Mouse (Mus musculus): ENCODE measurements around the gene March9. TPM values are rescaled to one million over a fixed set of nuclear protein-coding genes. Genes with fewer than 3 reads are reported as not detected.
A peak's percentile ranks its signal among the peaks of the same experiment; 100 is the strongest.

March9 gene
- polyA plus RNA-seq, 1 experiment, result 13.1 TPM

GRCm38 (mm10) chr10:127043187-127043586, 16.8 kb downstream of the March9 start:
- WGBS, result 41% methylated on average over 6 of the region's 6 CpGs
- Histone ChIP-seq H3K27me3 (replicated peaks; ENCODE audit: control insufficient read depth, insufficient read depth, low read length) (no peaks in the 10 kb centered on the region), H3K36me3 (ENCODE audit: control insufficient read depth, insufficient read depth, low read length) (no peaks in the 10 kb centered on the region), H3K4me3 (ENCODE audit: insufficient read depth, low read depth, low read length) (no peak overlapping the region), H3K4me1 (ENCODE audit: control insufficient read depth, insufficient read depth, low read length) (peaks cover 10% of the 10 kb centered on the region; the same call in 1 of the 2 replicates), H3K27ac (ENCODE audit: insufficient read depth, low read depth, low read length) (peak overlapping the region; percentile 77)
- peak; percentile 95 for DNase-seq
- no peak for TF ChIP-seq POLR2A (IDR thresholded peaks at IDR 0.05; ENCODE audit: low read depth, low read length)
- TF ChIP-seq CTCF (conservative IDR thresholded peaks at IDR 0.05; ENCODE audit: insufficient read depth, insufficient read length, low read depth, low read length), result no peak

- TF ChIP-seq POLR2A (IDR thresholded peaks at IDR 0.05; ENCODE audit: low read depth, low read length), result no peak
- no peak for TF ChIP-seq CTCF (conservative IDR thresholded peaks at IDR 0.05; ENCODE audit: insufficient read depth, insufficient read length, low read depth, low read length)
- 11% methylated on average over 5 of the region's 5 CpGs for WGBS
- Histone ChIP-seq H3K4me1 (ENCODE audit: control insufficient read depth, insufficient read depth, low read length) (peaks cover 10% of the 10 kb centered on the region; the same call in 1 of the 2 replicates), H3K27me3 (replicated peaks; ENCODE audit: control insufficient read depth, insufficient read depth, low read length) (no peaks in the 10 kb centered on the region), H3K27ac (ENCODE audit: insufficient read depth, low read depth, low read length) (peak overlapping the region; percentile 77), H3K36me3 (ENCODE audit: control insufficient read depth, insufficient read depth, low read length) (no peaks in the 10 kb centered on the region), H3K4me3 (ENCODE audit: insufficient read depth, low read depth, low read length) (peak overlapping the region; percentile 92)
- DNase-seq, result no peak
Measured at GRCm38 (mm10) chr10:127042468-127043115, 17.4 kb downstream of the March9 start.

GRCm38 (mm10) chr10:127041774-127042338, 18.1 kb downstream of the March9 start:
- no peak for TF ChIP-seq CTCF (conservative IDR thresholded peaks at IDR 0.05; ENCODE audit: insufficient read depth, insufficient read length, low read depth, low read length)
- no peak for TF ChIP-seq POLR2A (IDR thresholded peaks at IDR 0.05; ENCODE audit: low read depth, low read length)
- peak; percentile 92 for DNase-seq
- Histone ChIP-seq H3K27ac (ENCODE audit: insufficient read depth, low read depth, low read length) (peak overlapping the region; percentile 79), H3K27me3 (replicated peaks; ENCODE audit: control insufficient read depth, insufficient read depth, low read length) (no peaks in the 10 kb centered on the region), H3K4me3 (ENCODE audit: insufficient read depth, low read depth, low read length) (peak overlapping the region; percentile 92), H3K36me3 (ENCODE audit: control insufficient read depth, insufficient read depth, low read length) (no peaks in the 10 kb centered on the region), H3K4me1 (ENCODE audit: control insufficient read depth, insufficient read depth, low read length) (peaks cover 10% of the 10 kb centered on the region; the same call in 1 of the 2 replicates)
- under 1% methylated on average over 44 of the region's 44 CpGs for WGBS

- no peaks in the 10 kb centered on the region for H3K27me3 ChIP-seq (replicated peaks; ENCODE audit: control insufficient read depth, insufficient read depth, low read length)
- TF ChIP-seq POLR2A (IDR thresholded peaks at IDR 0.05; ENCODE audit: low read depth, low read length) (no peak), CTCF (conservative IDR thresholded peaks at IDR 0.05; ENCODE audit: insufficient read depth, insufficient read length, low read depth, low read length) (no peak)
- WGBS, result under 1% methylated on average over 28 of the region's 28 CpGs
- H3K36me3 ChIP-seq (ENCODE audit: control insufficient read depth, insufficient read depth, low read length), result no peaks in the 10 kb centered on the region
- H3K4me1 ChIP-seq (ENCODE audit: control insufficient read depth, insufficient read depth, low read length), result peaks cover 10% of the 10 kb centered on the region; the same call in 1 of the 2 replicates
- H3K4me3 ChIP-seq (ENCODE audit: insufficient read depth, low read depth, low read length), result peak within 1 kb of the TSS; percentile 92
- peak; percentile 52 for DNase-seq
- peak within 1 kb of the TSS; percentile 79 for H3K27ac ChIP-seq (ENCODE audit: insufficient read depth, low read depth, low read length)
Measured at GRCm38 (mm10) chr10:127041274-127041766, 18.7 kb downstream of the March9 start, which contains the start of the genes Mettl1 and Eef1akmt3. Gene Mettl1 (plus strand): TSS chr10:127041414. Gene Eef1akmt3 (minus strand): TSS chr10:127041513.

GRCm38 (mm10) chr10:127040569-127041214, 19.3 kb downstream of the March9 start:
- TF ChIP-seq POLR2A (IDR thresholded peaks at IDR 0.05; ENCODE audit: low read depth, low read length), result no peak
- no peak for TF ChIP-seq CTCF (conservative IDR thresholded peaks at IDR 0.05; ENCODE audit: insufficient read depth, insufficient read length, low read depth, low read length)
- Histone ChIP-seq H3K4me1 (ENCODE audit: control insufficient read depth, insufficient read depth, low read length) (peaks cover 14% of the 10 kb centered on the region; the same call in 1 of the 2 replicates), H3K4me3 (ENCODE audit: insufficient read depth, low read depth, low read length) (peak overlapping the region; percentile 92), H3K27ac (ENCODE audit: insufficient read depth, low read depth, low read length) (peak overlapping the region; percentile 79), H3K27me3 (replicated peaks; ENCODE audit: control insufficient read depth, insufficient read depth, low read length) (no peaks in the 10 kb centered on the region), H3K36me3 (ENCODE audit: control insufficient read depth, insufficient read depth, low read length) (no peaks in the 10 kb centered on the region)
- WGBS, result 2% methylated on average over 20 of the region's 20 CpGs
- no peak for DNase-seq

- 52% methylated on average over 12 of the region's 12 CpGs for WGBS
- H3K27ac ChIP-seq (ENCODE audit: insufficient read depth, low read depth, low read length), result peak overlapping the region; percentile 66
- peak; percentile 81 for DNase-seq
- peaks cover 15% of the 10 kb centered on the region; the same call in 1 of the 2 replicates for H3K4me1 ChIP-seq (ENCODE audit: control insufficient read depth, insufficient read depth, low read length)
- no peak for TF ChIP-seq CTCF (conservative IDR thresholded peaks at IDR 0.05; ENCODE audit: insufficient read depth, insufficient read length, low read depth, low read length)
- no peak for TF ChIP-seq POLR2A (IDR thresholded peaks at IDR 0.05; ENCODE audit: low read depth, low read length)
- H3K27me3 ChIP-seq (replicated peaks; ENCODE audit: control insufficient read depth, insufficient read depth, low read length), result no peaks in the 10 kb centered on the region
- H3K4me3 ChIP-seq (ENCODE audit: insufficient read depth, low read depth, low read length), result no peak overlapping the region
- H3K36me3 ChIP-seq (ENCODE audit: control insufficient read depth, insufficient read depth, low read length), result no peaks in the 10 kb centered on the region
Measured at GRCm38 (mm10) chr10:127037641-127038040, 22.3 kb downstream of the March9 start.
